Mouse (Mus musculus): ENCODE results near the gene Gsn.

Gene Gsn

DNA sequence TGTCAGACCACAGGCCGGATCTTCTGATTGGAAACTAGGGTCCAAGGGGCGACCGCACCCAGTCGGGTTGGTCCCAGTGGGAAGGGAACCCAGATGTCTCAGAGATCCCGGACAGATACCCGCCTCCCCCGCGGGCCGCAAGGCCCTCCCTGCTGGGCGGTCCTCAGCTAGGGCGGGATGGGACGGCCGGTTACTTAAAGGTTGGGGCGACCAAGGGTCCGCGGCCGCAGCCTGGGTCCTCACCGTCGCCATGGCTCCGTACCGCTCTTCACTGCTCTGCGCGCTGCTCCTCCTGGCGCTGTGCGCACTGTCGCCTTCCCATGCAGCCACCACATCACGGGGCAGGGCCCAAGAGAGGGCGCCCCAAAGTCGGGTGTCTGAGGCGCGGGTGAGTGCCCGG, 26.0 kb downstream of the Gsn start:
- peak; percentile 72 to 77 for DNase-seq

DNA sequence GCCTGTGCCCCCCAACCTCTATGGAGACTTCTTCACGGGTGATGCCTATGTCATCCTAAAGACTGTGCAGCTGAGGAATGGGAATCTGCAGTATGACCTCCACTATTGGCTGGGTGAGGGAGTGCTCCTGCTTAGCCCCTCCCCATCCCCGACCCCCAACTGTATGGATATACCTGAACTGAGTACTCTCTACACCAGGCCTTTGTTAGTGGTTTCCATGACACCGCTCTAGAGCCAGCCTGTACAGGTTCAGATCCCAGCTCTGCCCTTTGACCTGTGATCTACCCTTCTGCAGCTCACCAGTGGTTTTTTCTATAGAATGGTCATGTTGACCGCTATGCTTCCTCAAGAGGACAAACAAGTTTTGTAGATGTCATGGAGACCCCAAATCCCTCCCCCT, 27.8 kb downstream of the Gsn start:
- DNase-seq, result no peak

GRCm38 (mm10) chr2:35285209-35285608, 29.0 kb downstream of the Gsn start:
- no peak for DNase-seq

- peak; percentile 85 to 91 for DNase-seq
These were observed 30.9 kb downstream of the Gsn start for GRCm38 (mm10) chr2:35287017-35287620.

DNA sequence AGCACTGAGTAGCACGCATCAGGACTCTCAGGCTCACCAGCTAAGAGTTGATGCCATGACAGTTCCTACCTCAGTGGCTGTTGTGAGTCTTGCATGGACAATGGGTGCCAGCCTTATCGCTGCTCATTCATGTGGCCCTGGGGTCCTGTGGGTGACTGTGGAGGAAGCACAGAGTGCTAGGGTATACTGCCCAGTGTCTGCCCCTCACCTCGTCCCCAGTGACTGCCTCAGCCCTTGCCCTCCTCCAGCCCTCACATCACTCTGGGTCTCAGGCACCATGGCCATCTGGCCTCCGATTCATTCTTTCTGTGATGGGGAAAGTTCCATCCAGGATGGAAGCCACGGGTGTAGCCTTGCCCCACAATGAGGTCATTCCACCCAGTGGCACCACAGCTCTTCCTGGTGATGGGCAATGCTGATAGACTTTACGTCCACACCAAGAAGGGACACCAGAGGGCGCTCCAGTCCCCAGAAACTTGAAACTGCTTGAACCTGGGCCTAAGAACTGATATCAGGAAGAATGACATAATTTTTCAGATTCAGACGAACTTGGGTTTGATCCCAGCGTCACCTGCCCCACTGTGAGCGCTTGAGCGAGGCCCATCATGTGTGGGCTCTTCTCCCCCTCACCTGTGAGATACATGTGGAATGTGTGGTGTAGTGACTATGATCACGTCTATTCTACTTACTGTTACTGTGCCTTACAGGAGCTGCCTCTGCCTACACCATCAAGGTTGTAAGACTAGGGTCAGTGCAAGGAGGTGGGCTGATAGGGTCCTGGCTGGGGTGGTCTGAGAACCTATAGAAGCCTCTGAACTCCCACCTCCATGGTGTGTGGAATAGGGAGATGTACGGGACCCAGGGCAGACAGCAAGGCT, 32.8 kb downstream of the Gsn start:
- peak; percentile 78 to 86 for DNase-seq

GRCm38 (mm10) chr2:35291856-35292255, 35.7 kb downstream of the Gsn start:
- peak in 1 of 2 experiments; percentile 58 for DNase-seq

DNA sequence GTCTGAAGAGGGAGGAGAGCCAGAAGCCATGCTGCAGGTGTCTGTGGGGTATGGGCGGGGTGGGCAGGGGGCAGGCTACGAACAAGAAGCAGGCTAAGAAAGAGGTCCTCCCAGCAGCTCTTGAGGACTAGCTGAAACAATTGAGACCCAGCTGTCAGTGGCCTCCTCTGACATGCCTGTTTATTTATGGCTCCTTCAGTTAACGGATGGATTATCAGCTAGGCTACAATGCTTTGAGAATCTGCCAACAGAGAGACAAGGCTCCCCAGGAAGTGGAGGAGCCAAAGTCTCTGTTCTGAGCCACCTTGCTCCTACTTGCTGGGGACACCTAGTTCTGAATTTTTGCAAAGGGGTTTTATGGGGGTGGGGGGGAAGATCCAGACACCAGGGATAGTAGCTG, 36.5 kb downstream of the Gsn start:
- DNase-seq, result no peak

DNA sequence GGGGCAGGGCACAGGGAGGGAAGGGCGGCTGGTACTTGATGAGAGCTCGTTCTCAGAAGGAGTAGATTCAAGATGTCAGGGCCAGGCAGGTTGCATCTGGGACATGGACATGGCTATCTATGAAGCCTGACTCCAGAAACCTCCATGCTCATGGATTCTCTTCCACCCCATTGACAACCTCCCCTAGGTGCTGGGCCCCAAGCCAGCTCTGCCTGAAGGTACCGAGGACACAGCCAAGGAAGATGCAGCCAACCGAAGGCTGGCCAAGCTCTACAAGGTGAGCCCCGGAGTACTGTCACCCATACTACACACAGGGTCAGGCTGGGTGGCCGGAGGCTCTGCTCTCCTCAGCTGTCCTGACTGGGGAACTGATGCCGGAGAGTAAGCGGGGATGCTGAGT, 37.1 kb downstream of the Gsn start:
- DNase-seq, result no peak

DNA sequence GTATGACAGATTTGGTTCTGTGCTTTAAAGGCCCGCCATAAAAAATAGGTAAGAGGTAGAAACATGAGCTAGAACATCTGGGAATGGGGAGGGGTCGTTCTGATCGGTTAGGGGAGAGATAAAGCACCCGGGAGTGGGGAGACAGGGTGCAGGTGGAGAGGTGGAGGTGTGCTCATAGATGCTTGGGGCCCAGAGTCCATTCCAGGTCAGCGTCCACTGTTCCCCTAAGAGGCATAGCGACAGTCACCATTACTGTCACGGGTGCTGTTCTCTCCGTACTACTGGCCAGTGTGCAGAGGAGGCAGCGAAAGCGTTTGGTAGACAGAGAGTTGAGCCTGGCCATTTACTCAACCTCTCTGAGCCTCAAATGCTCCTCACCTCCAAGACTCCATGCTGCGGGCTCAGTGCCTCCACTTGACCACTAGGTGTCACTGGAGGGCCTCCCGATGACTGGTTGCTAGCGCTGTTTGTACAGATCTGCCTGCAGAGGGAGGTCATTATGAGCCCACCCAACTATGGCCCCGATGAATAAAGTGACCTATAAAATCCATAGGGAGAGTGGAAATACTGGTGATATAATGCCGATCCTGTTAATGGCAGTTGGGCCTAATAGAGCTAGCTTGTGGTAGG, 41.6 kb downstream of the Gsn start:
- DNase-seq, result peak; percentile 79 to 83

DNA sequence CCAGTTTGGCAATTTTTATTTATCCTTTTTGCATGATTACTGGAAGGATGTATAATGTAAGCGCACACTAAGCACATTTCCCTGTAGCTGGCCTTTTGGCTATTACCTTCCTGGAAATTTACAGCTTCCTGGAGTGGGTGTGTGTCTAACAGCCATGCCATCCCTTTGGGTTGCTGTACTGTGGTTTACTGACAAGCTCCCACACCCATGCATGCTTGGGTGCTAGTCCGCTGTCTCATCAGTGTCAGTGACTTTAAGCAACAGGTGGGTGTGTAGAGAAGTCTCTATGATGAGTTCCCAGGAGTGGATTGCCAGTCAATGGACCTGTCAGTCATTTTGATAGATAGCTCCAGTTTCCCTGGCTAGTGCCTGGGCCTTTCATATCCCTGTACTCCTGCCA, 43.3 kb downstream of the Gsn start:
- no peak for DNase-seq

DNA sequence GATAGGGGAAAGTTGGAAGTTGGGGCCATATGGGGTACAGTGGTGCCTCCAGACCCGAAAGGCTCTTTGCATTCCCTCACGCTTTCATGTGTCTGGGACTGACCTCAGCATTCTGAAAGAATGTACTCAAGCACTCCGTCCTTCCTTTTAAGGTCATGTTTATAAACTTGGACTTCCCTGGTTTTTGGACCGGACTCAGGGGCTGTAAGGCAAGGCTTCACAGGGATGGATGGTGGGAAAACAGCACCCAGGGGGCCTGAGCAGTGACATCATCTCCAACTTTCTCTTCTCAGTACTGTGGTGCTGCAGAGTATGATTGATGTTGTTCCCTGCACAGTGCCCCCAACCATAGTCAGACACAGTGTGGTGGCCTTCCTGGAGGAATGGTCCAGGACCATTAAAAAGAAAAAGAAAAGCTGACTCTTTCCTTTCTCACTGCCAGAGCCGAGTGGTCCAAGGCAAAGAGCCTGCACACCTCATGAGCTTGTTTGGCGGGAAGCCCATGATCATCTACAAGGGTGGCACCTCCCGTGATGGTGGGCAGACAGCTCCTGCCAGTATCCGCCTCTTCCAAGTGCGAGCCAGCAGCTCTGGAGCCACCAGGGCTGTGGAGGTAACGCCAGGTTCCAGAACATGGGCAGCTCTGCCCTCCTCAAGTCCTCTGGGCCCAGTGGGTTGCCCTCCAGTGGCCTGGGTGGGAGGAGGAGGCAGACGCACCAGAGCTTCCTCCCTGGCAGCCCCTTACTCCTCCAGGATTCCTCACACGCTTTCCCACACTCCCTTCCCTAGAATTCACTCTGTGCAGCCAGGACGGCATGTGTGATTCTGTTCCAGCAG, 46.1 kb downstream of the Gsn start:
- DNase-seq, result no peak

DNA sequence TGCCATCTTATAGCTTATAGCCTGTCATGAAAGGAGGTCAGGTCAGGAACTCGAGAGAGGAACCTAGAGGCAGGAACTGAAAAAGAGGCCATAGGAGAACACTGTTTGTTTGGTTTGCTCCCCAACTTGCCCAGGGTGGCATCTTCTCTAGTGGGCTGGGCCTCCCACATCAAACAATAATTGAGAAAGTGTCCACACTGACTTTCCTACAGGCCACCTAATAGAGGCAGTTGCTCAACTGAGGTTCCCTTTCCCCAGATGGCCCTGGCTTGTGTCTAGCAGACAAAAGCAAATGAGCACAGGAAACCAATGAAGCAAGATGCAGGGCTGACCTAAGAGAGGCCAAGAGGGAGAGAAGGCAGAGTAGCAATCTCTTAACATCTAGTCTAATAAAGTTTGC, 52.0 kb downstream of the Gsn start:
- peak; percentile 30 to 41 for DNase-seq

GRCm38 (mm10) chr2:35309906-35310493, 53.8 kb downstream of the Gsn start:
- DNase-seq, result no peak

- DNase-seq, result no peak
These were observed 58.1 kb downstream of the Gsn start for GRCm38 (mm10) chr2:35314300-35314699.

GRCm38 (mm10) chr2:35317604-35318003, 61.4 kb downstream of the Gsn start:
- no peak for DNase-seq

DNA sequence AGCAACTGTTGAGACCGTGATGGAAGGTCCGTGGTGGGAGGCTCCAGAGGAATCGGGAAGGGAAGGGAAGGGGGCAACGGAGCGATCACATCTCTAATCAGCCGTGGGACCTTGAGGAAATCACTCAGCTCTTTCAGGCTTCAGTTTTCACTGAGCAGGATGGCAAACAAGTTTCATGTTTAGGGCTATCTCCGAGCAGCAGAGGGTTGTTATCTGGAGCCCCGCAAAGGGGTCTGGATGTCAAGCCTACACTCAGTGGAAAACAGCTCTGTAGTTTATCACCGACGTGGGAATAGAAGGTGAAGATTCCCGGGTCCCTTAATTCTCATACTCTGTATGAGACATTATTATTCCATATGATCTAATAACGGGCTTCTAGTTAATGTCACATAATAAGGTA, 62.2 kb downstream of the Gsn start:
- no peak for DNase-seq

GRCm38 (mm10) chr2:35320399-35320798, 64.2 kb downstream of the Gsn start:
- no peak for DNase-seq

DNA sequence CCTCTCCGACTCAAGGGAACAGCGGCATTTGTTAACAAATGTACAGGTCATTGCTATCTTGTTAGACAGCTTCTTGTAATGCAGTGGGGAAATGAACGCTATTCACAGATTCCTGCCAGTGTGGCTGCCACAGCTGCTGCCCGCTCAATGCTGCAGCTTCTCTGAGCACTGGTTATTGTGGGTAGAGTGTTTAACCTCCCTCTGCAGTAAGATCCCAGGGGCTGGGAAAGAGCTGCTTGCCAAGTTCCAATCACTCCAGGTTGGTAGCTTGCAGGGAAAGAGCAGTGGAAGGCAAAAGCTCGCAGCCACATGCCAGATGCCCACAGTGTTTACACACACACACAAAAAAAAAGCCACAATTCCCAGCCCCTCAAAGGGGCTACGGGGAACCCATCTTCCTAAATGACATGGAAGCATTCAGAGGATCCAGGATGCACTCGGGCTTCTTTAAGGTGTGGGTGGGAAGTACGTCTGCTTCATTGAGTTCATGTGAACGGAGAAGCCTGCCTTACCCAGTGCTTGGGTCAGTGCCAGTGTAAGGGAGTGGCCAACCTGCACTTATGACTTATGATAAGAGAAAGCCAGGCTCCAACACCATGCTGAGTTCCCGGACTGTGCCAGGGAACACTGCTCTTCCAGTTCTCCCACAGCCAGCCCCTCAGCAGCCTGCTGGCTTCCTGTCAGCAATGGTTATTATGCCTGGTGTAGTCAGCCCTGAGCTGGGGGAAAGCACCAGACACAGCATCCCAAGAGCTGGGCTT, 66.4 kb downstream of the Gsn start:
- peak; percentile 79 to 85 for DNase-seq

- no peak for DNase-seq
These were observed 69.8 kb downstream of the Gsn start for GRCm38 (mm10) chr2:35325930-35326329.

- no peak for DNase-seq
These were observed 70.8 kb downstream of the Gsn start for GRCm38 (mm10) chr2:35326931-35327330.

GRCm38 (mm10) chr2:35327583-35327982, 71.4 kb downstream of the Gsn start:
- DNase-seq, result no peak
